Mouse (Mus musculus) megakaryocyte, embryonic 14.5 days (primary cell): ENCODE results near the gene Tdrd5.

Source experiments
- FLI1 ChIP-seq: IDR thresholded peaks from 2 replicates; pipeline ENCODE4 v1.6.1; 2012; ENCODE audit warnings: low read length, inconsistent platforms, mixed read lengths
- GATA1 ChIP-seq: IDR thresholded peaks from 3 replicates; pipeline ENCODE4 v1.6.1; 2012; ENCODE audit warnings: mixed read lengths, low read length, inconsistent platforms, borderline replicate concordance

DNA sequence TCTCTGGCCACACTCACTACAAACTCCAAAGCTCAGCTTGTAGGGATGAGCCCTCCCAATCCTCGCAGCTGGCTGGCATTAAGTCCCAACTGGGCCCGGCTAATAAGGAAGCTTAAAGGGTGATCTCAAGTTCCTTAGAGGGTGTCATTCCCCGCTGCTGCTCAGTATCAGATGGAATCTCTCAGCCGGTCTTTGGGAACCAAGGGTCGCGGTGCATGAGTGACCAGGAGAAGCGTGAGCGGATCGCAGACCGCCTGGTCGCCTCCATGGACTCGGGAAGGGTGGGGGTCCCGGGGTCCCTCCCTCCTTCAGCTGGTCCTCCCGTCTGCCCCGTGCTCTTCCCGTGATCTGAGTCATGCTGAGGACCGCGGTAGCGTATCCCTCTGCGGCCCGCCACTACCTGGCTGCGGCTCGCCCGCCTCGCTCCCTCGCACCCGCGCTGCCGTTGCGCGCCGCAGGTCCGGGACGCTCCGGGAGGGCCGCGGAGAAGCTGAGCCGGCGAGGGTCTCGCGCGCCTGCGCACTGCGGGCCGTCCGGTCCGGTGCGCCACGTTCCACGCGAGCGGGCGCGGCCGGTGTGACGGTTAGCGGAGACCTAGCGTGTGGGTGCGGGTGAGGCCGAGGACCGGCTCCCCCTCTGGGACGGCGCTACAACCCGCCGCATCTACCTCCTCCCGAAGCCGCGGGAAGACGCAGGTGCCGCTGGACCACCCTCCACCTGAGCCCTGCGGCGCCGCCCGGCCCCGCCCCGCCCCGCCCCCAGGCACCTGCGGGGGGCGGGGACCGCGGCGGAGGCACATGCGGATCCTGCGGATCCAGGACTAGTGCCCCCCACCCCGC is at the start of gene Tdrd5:
- no peak for TF ChIP-seq GATA1
- TF ChIP-seq FLI1, result no peak
